Mouse (Mus musculus): Measurements from ENCODE around the gene Hira. TPM values are rescaled to one million over a fixed set of nuclear protein-coding genes. Genes with fewer than 3 reads are reported as not detected.

Hira gene
- total and polyA plus RNA-seq, 2 experiments from 2014 or later = 19.2 to 73.1 TPM

DNA sequence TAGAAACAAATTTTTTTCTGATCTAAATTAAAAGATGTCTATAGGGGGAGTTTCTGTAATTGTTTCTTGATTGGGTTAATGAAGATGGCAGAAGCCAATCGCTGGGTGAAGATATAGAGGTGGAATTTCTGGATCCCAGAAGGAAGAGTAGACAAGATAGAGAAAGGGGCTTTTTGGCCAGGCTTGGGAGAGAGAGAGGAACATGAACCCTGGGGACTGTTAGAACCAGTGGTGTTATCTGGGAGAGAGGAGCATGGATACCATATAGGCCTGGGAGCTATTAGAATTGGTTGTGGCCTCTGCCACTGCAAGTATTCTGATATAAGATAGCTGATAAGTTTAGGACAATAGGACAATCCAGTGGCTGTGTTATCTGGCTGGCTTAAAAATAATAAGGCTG, 136.7 kb downstream of the Hira start:
- no peak for ATAC-seq (ENCODE audit: low FRiP score)
- DNase-seq (ENCODE audit: low spot score) = no peak
- WGBS = 81% methylated on average over 1 of the region's 1 CpGs
- Histone ChIP-seq H3K4me3 (ENCODE audit: low read depth, low read length) (no peak overlapping the region), H3K27ac (ENCODE audit: low read depth, low read length) (no peak overlapping the region), H3K36me3 (ENCODE audit: insufficient read depth, low read length) (no peaks in the 10 kb centered on the region), H3K27me3 (ENCODE audit: insufficient read depth, low read length) (no peaks in the 10 kb centered on the region), H3K4me1 (ENCODE audit: insufficient read depth, low read length) (no peaks in the 10 kb centered on the region), H3K9ac (replicated peaks; ENCODE audit: low read length, poor library complexity, severe bottlenecking) (no peak overlapping the region), H3K4me2 (ENCODE audit: low read depth, low read length, poor library complexity, severe bottlenecking) (no peak overlapping the region), H3K9me3 (ENCODE audit: low read length) (no peaks in the 10 kb centered on the region)
- no peak for TF ChIP-seq CTCF (IDR thresholded peaks at IDR 0.05)

DNA sequence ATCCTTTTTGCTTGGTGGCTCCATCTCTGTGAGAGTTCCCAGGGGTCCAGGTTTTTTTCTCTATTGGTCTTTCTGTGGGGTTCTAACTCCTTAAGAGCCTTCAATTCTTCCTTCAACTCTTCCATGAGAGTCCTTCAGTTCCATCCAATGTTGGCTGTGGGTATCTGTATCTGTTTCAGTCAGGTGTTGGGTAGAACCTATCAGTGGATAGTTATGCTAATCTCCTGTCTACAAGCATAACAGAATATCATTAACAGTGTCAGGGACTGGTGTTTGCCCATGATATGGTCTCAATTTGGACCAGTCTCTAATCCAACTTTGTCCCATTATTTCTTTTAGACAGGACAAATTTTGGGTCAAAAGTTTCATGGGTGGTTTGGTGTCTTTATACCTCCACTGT, 137.8 kb downstream of the Hira start:
- ATAC-seq (ENCODE audit: low FRiP score) = no peak
- no peak overlapping the region for H3K4me3 ChIP-seq (ENCODE audit: low read depth, low read length)

More for the DNA sequence above, 137.8 kb downstream of the Hira start:
- Histone ChIP-seq H3K4me1 (ENCODE audit: insufficient read depth, low read length) (no peaks in the 10 kb centered on the region), H3K9me3 (ENCODE audit: low read length) (no peaks in the 10 kb centered on the region), H3K27ac (ENCODE audit: low read depth, low read length) (no peak overlapping the region), H3K4me2 (ENCODE audit: low read depth, low read length, poor library complexity, severe bottlenecking) (no peak overlapping the region), H3K27me3 (ENCODE audit: insufficient read depth, low read length) (no peaks in the 10 kb centered on the region), H3K36me3 (ENCODE audit: insufficient read depth, low read length) (no peaks in the 10 kb centered on the region), H3K9ac (replicated peaks; ENCODE audit: low read length, poor library complexity, severe bottlenecking) (no peak overlapping the region)
- DNase-seq (ENCODE audit: low spot score) = no peak
- no peak for TF ChIP-seq CTCF (IDR thresholded peaks at IDR 0.05)

Other genes with a start within 250 kb of the Hira start
- gene Sept5, start 247.1 kb upstream of the Hira start, total RNA-seq (2014; rRNA removed) = 376 and 407 TPM in 2 replicates
- 247 and 258 TPM in 2 replicates for gene Sept5, start 247.1 kb upstream of the Hira start, polyA plus RNA-seq (2015; fragmentation: Nextera tagmentation; extraction: Ambion mirVana)
- 139 and 181 TPM in 2 replicates for gene Cldn5, start 100.2 kb upstream of the Hira start, total RNA-seq (2014; rRNA removed)
- 115 and 137 TPM in 2 replicates for gene Cldn5, start 100.2 kb upstream of the Hira start, polyA plus RNA-seq (2015; fragmentation: Nextera tagmentation; extraction: Ambion mirVana)
- 58.1 and 60.9 TPM in 2 replicates for gene Ufd1, start 65.3 kb upstream of the Hira start, total RNA-seq (2014; rRNA removed)
- 115 and 116 TPM in 2 replicates for gene Ufd1, start 65.3 kb upstream of the Hira start, polyA plus RNA-seq (2015; fragmentation: Nextera tagmentation; extraction: Ambion mirVana)
- 3.3 and 4.8 TPM in 2 replicates for gene Cdc45, start 65.0 kb upstream of the Hira start, total RNA-seq (2014; rRNA removed)
- 2.8 and 3.0 TPM in 2 replicates for gene Cdc45, start 65.0 kb upstream of the Hira start, polyA plus RNA-seq (2015; fragmentation: Nextera tagmentation; extraction: Ambion mirVana)
- gene 2510002D24Rik, start 40.5 kb upstream of the Hira start, total RNA-seq (2014; rRNA removed) = 23.1 and 32.8 TPM in 2 replicates
- gene 2510002D24Rik, start 40.5 kb upstream of the Hira start, polyA plus RNA-seq (2015; fragmentation: Nextera tagmentation; extraction: Ambion mirVana) = 47.2 and 55.4 TPM in 2 replicates
- not detected in 2 replicates for gene Gm28539, start 40.5 kb upstream of the Hira start, total RNA-seq (2014; rRNA removed)
- gene Gm28539, start 40.5 kb upstream of the Hira start, polyA plus RNA-seq (2015; fragmentation: Nextera tagmentation; extraction: Ambion mirVana) = 0.17 and 0.27 TPM in 2 replicates
- gene Mrpl40, start 175 bp upstream of the Hira start, total RNA-seq (2014; rRNA removed) = 27.6 and 27.9 TPM in 2 replicates
- 78.4 and 82.6 TPM in 2 replicates for gene Mrpl40, start 175 bp upstream of the Hira start, polyA plus RNA-seq (2015; fragmentation: Nextera tagmentation; extraction: Ambion mirVana)

All from midbrain, postnatal 0 days (tissue).